Mouse (Mus musculus) testis, adult 2 months (tissue): ENCODE results near the gene Slc35e3.

Experiments
- CTCF ChIP-seq: fragments of 200-500 bp; IDR thresholded peaks from 2 replicates; pipeline ENCODE4 v1.5.1; 2012; ENCODE audit warnings: low read depth, mild to moderate bottlenecking, inconsistent platforms, low read length, moderate library complexity; ENCODE audit not compliant: control insufficient read depth, insufficient read depth, insufficient replicate concordance
- POLR2A ChIP-seq: fragments of 200-500 bp; IDR thresholded peaks from 2 replicates; pipeline ENCODE4 v1.6.1; 2012; ENCODE audit warnings: low read depth, mild to moderate bottlenecking, inconsistent platforms, low read length, moderate library complexity; ENCODE audit not compliant: control insufficient read depth

GRCm38 (mm10) chr10:117726888-117727385, 19.2 kb downstream of the Slc35e3 start:
- no peak for TF ChIP-seq POLR2A
- no peak for TF ChIP-seq CTCF
